Mouse (Mus musculus) cortical plate, adult 2 months (tissue): ENCODE data around the gene Copg1.

ENCODE experiments used
- CTCF ChIP-seq: fragments of 200-500 bp; IDR thresholded peaks from 2 replicates; pipeline ENCODE4 v1.5.1; 2011; ENCODE audit warnings: mild to moderate bottlenecking, control low read depth, low read length; ENCODE audit not compliant: insufficient read depth; ENCODE audit errors: extremely low read depth
- POLR2A ChIP-seq: fragments of 200-500 bp; IDR thresholded peaks from 2 replicates; pipeline ENCODE4 v1.6.1; 2011; ENCODE audit warnings: mild to moderate bottlenecking, low read length, control low read depth; ENCODE audit not compliant: insufficient read depth; ENCODE audit errors: extremely low read depth

DNA sequence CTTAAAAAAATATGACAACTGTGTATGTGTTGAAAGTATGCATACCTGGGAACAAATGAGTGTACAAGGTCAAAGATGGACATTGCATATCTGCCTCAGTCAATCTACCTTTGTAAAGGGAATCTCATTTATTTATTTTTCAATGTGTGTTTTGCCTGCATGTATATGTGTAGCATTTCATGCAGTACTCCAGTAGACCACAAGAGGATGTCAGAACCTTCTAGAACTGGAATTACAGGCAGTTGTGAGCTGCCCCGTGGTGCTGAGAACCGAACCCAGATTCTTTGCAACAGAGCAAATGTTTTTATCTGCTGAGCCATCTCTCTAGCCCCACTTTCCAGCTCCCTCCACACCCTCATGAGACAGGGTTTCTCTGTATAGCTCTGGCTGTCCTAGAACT is 13.7 kb upstream of the Copg1 start:
- TF ChIP-seq CTCF = no peak
- TF ChIP-seq POLR2A = no peak
